Mouse (Mus musculus) lung, postnatal 0 days (tissue): ENCODE measurements at regions not wholly inside any gene's neighbourhood (a gene's known extent, or its start where the extent isn't known, plus 50 kb on each side); places are given as distances from the start of the nearest gene placed in this dataset.

Source experiments
- ATAC-seq: fragments of 200-750 bp; cut with Nextera tagmentation; 2 replicates; pipeline ENCODE4 v1.8.0; 2017; ENCODE audit warnings: moderate library complexity
- DNase-seq: peaks from one replicate; pipeline ENCODE4 v3.0.0-alpha.2; 2016; ENCODE audit warnings: low spot score
- H3K27ac ChIP-seq: fragments of 300-500 bp; sonication (generic); 2 replicates; pipeline ENCODE4 v1.5.1; 2014; ENCODE audit warnings: antibody characterized with exemption, mild to moderate bottlenecking, low read length, mixed read lengths
- H3K27me3 ChIP-seq: fragments of 300-500 bp; sonication (generic); replicated peaks from 2 replicates; pipeline ENCODE4 v1.6.1; 2014; ENCODE audit warnings: low read length, mixed read lengths; ENCODE audit not compliant: insufficient read depth
- H3K36me3 ChIP-seq: fragments of 300-500 bp; sonication (generic); 2 replicates; pipeline ENCODE4 v1.6.1; 2014; ENCODE audit warnings: low read length, mixed read lengths; ENCODE audit not compliant: insufficient read depth
- H3K4me1 ChIP-seq: fragments of 300-500 bp; sonication (generic); 2 replicates; pipeline ENCODE4 v1.6.1; 2014; ENCODE audit warnings: antibody characterized with exemption, low read depth, low read length, mixed read lengths; ENCODE audit not compliant: insufficient read depth
- H3K4me2 ChIP-seq: fragments of 300-500 bp; sonication (generic); replicated peaks from 2 replicates; pipeline ENCODE4 v1.6.1; 2014; ENCODE audit warnings: low read depth, mild to moderate bottlenecking, low read length, moderate library complexity, mixed read lengths
- H3K4me3 ChIP-seq: fragments of 300-500 bp; sonication (generic); 2 replicates; pipeline ENCODE4 v1.5.1; 2014; ENCODE audit warnings: low read depth, low read length
- H3K9ac ChIP-seq: fragments of 300-500 bp; sonication (generic); replicated peaks from 2 replicates; pipeline ENCODE4 v1.6.1; 2014; ENCODE audit warnings: low read depth, mild to moderate bottlenecking
- H3K9me3 ChIP-seq: fragments of 300-500 bp; sonication (generic); 2 replicates; pipeline ENCODE4 v1.6.1; 2016; ENCODE audit warnings: low read length, mixed read lengths
- CTCF ChIP-seq: IDR thresholded peaks from 2 replicates; pipeline ENCODE4 v1.5.1; 2016; ENCODE audit warnings: antibody characterized with exemption, mild to moderate bottlenecking
- EP300 ChIP-seq: IDR thresholded peaks from 2 replicates; pipeline ENCODE4 v1.6.1; 2016; ENCODE audit warnings: antibody characterized with exemption, mild to moderate bottlenecking, control low read depth
- WGBS: fragments of 180-500 bp; shearing (Covaris S2); extraction: QIAGEN DNeasy Blood & Tissue Kit; methylation state at CpG from one replicate; pipeline ENCODE4 v1.1.7; 2014; 5-methylcytosine and 5-hydroxymethylcytosine counted together

DNA sequence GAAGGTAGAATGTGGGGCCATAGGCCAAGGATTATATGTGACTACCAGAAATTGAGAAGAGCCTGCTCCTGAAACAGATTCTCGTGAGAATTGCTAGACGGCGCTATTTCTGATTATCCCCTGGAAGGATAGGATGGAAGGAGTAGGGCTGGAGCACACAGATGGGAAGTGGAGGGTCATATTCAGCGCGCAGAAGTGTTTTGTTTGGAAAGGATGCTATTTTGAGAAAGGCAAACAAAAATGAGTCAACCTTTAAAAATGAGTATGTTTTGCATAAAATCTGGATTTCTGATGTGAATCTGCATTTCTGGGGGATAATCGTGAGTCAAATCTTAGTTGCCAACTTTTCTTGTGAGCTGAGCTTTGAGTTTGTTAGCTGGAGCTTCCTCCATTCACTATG, 58.1 kb upstream of the Fshb start:
- Histone ChIP-seq H3K27me3 (no peaks in the 10 kb centered on the region), H3K9me3 (no peaks in the 10 kb centered on the region), H3K27ac (no peak overlapping the region), H3K4me3 (no peak overlapping the region), H3K4me1 (no peaks in the 10 kb centered on the region), H3K9ac (no peak overlapping the region), H3K4me2 (no peak overlapping the region), H3K36me3 (no peaks in the 10 kb centered on the region)
- ATAC-seq (no peak), DNase-seq (no peak)
- TF ChIP-seq CTCF (no peak), EP300 (no peak)
- WGBS: 85% methylated on average over 6 of the region's 6 CpGs

DNA sequence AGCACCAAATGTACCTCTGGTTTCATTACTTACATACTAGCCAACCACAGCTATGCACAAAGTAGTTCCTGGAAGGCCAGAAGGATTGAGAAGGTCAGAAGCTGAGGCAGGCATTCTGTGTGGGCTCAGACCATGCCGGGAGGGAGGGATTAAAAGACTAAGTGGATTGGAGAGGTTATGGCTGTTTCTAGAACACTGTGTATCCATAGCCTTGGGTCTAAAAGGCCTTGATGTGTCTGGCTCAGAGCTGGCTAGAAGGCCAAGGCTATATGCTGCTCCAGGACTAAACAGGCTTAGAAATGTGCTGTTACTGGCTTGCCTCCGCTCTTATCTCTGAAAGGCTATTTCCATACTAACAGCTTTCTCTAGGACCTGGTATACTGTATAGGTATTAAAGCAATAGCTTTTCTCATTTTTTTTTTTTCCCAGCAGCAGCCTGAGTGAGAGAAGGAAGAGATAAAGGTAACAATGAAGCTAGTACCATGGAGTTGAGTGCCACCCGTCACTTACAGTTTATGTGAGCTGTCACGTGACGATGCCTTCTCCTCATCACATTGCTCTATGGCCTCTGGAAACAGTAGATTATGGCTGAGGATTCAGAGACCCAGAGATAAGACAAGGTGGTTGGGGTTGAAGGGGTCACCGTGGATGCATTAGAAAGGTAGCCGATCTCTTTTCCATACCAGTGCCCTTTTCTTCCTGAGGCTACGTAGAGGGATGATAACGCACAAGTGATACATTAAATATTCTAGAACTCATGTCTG, 59.4 kb upstream of the Fshb start:
- H3K27me3 ChIP-seq: no peaks in the 10 kb centered on the region
- H3K4me1 ChIP-seq: no peaks in the 10 kb centered on the region
- no peak overlapping the region for H3K27ac ChIP-seq
- no peak overlapping the region for H3K4me3 ChIP-seq
- H3K4me2 ChIP-seq: no peak overlapping the region
- 58% methylated on average over 9 of the region's 9 CpGs for WGBS
- H3K36me3 ChIP-seq: no peaks in the 10 kb centered on the region
- no peak overlapping the region for H3K9ac ChIP-seq
- no peak for DNase-seq
- no peak for TF ChIP-seq EP300
- TF ChIP-seq CTCF: no peak
- ATAC-seq: no peak
- no peaks in the 10 kb centered on the region for H3K9me3 ChIP-seq

GRCm38 (mm10) chr2:107119697-107120096, 60.2 kb upstream of the Fshb start:
- ATAC-seq (no peak), DNase-seq (no peak)
- 13% methylated on average over 1 of the region's 1 CpGs for WGBS
- Histone ChIP-seq H3K9me3 (no peaks in the 10 kb centered on the region), H3K4me3 (no peak overlapping the region), H3K36me3 (no peaks in the 10 kb centered on the region), H3K27me3 (no peaks in the 10 kb centered on the region), H3K9ac (no peak overlapping the region), H3K27ac (no peak overlapping the region), H3K4me2 (no peak overlapping the region), H3K4me1 (no peaks in the 10 kb centered on the region)
- TF ChIP-seq EP300 (no peak), CTCF (no peak)

DNA sequence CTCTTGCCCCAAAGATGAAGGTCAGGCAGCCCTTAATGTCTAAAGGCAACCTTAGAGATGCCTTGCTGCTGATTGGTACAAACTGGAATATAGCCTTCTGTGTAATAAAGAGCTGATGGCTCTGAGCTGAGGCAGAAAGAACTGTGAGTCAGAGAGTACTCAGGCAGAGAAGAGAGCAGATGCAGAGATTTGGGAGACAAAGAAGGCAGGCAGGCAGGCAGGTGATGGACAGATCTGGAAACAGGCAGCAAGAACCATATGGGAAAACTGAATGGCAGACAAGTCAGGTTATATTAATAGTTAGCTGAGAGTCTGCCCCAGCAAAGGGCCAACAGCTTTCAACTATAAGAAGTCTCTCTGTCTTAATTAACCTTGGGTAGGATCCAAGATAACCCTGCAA, 73.7 kb upstream of the Fshb start:
- H3K36me3 ChIP-seq: no peaks in the 10 kb centered on the region
- H3K27ac ChIP-seq: no peak overlapping the region

DNA sequence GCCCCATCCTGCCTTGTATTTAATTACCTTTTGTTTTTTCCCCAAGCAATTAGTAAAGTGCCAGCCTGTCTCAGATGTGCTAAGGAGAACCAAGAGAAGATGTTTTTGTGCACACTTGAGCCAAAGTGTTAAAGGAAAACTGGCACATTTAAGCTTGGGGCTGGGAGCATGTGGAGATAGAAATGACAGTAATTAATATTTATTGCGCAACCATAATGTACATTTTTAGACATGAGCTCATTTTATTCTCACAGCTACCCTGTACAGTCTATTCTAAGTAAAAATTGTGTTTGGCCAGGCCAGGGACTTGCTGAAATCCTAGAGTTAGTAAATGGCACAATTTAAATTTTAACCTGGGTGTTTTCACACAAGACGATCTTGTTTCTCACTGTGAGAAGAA, 89.9 kb upstream of the Fshb start:
- Histone ChIP-seq H3K9ac (no peak overlapping the region), H3K27ac (no peak overlapping the region), H3K4me1 (no peaks in the 10 kb centered on the region), H3K27me3 (no peaks in the 10 kb centered on the region), H3K4me3 (no peak overlapping the region), H3K9me3 (no peaks in the 10 kb centered on the region), H3K36me3 (no peaks in the 10 kb centered on the region), H3K4me2 (no peak overlapping the region)
- 85% methylated on average over 2 of the region's 2 CpGs for WGBS
- DNase-seq (no peak), ATAC-seq (no peak)
- no peak for TF ChIP-seq EP300
- no peak for TF ChIP-seq CTCF

More for the DNA sequence above, 73.7 kb upstream of the Fshb start:
- Histone ChIP-seq H3K4me1 (no peaks in the 10 kb centered on the region), H3K27me3 (no peaks in the 10 kb centered on the region), H3K9ac (no peak overlapping the region), H3K4me2 (no peak overlapping the region), H3K4me3 (no peak overlapping the region), H3K9me3 (no peaks in the 10 kb centered on the region)
- TF ChIP-seq CTCF: no peak
- DNase-seq (no peak), ATAC-seq (no peak)

- H3K27me3 ChIP-seq: no peaks in the 10 kb centered on the region
- no peaks in the 10 kb centered on the region for H3K4me1 ChIP-seq
- 82% methylated on average over 2 of the region's 2 CpGs for WGBS
- ATAC-seq: no peak
- no peaks in the 10 kb centered on the region for H3K36me3 ChIP-seq
- H3K9ac ChIP-seq: no peak overlapping the region
- no peaks in the 10 kb centered on the region for H3K9me3 ChIP-seq
- no peak overlapping the region for H3K27ac ChIP-seq
- DNase-seq: no peak
- H3K4me3 ChIP-seq: no peak overlapping the region
- H3K4me2 ChIP-seq: no peak overlapping the region
- TF ChIP-seq EP300 (no peak), CTCF (no peak)
These were observed 90.4 kb upstream of the Fshb start for GRCm38 (mm10) chr2:107149851-107150250.

DNA sequence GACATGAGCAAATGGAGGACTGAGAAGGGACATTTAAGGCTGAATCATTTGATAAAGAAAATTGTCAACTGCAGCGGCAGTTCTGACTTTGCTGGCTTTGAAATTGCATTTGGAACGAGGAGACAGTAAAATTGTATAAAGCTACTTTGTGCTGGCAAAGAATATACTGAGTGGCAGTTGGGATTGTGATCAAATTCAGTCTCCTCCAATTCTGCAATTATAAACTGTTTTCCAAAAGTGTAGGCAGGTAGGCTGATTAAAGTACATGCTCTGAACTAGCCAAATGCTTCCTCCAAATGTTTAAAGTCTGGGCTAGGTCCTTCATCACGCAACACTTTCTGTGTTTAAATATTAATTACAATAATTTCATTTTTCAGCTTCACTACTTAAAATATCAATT, 90.9 kb upstream of the Fshb start:
- H3K36me3 ChIP-seq: no peaks in the 10 kb centered on the region
- H3K27me3 ChIP-seq: no peaks in the 10 kb centered on the region
- H3K9me3 ChIP-seq: no peaks in the 10 kb centered on the region
- H3K4me3 ChIP-seq: no peak overlapping the region
- no peak for TF ChIP-seq CTCF
- TF ChIP-seq EP300: no peak
- no peak for ATAC-seq
- 65% methylated on average over 3 of the region's 3 CpGs for WGBS
- no peak overlapping the region for H3K4me2 ChIP-seq
- no peak overlapping the region for H3K9ac ChIP-seq
- DNase-seq: no peak
- no peaks in the 10 kb centered on the region for H3K4me1 ChIP-seq
- no peak overlapping the region for H3K27ac ChIP-seq
